Mouse (Mus musculus): Measurements from ENCODE around the gene Samd11.

Gene Samd11

DNA sequence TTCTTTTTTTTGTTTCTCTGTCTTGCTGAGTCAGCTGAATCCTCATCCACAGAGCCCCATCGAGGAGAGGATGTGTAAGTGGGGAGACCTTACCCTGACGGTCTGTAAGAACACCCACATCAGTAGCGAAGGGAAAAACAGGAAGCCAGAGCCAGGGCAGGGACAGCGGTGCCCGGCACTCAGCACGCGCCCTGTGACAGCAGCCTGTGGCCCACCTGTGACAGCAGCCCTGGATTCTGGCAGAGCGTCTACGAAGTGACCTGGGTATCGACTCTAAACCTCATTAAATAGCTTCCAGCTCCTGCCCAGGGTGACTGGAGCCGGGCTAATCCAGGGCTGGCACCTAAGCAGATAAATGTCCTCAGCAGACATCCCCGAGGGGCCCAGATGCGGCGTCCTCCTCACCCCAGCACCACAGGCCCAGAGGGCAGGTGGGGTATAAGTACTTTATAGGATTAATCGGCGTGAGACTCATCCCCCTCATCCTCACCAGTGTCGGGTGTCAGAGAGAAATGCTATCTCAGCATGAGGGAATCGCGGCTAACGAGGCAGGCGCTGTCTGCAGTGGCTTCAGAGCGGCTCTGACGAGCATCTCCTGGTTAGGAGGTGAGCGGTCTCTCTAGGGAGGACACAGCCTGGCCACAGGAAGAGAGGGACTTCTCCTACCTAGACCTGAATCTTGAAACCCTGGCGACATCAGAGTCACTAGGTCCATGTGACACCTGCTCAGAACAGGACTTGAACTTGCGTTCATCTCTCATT lies at the start of gene Samd11:
Gene Samd11 (minus strand): TSS at position 580 of the 762 bp plus-strand sequence.
- no peak for DNase-seq (ENCODE audit: low read depth, low spot score)

DNA sequence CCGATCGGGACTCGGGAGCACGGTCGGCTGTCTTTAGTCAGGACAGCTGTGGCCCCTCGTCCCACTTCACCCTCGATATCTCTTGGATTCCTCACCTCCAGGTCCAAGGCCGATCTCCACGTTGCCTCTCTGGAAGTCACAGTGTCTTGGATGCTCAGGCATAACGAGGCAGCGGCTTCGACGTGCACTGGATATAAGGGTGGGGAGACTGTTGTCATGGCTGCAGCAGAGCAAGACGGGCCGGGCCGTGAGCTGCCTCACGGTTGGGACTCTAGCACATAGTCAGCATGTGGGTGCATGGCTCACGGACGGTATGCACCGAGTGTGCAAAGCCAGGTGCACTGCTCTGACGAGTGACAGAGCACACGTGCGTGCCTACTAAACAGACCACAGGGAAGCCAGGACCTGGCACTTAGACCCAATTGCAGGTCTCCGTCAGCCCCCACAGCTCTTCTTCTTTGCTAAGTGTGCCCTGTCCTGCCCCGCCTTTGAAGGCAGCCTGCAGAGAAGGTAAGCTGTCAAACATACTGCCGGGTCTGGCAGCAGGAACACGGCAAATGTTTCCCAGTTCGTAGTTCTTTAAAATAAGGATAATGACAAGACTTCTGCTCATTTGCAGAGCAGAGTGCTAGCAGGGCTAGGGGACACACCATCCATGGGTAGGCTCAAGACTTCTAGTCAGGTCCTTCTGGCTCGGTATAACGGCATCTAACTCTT lies 938 bp downstream of the Samd11 start:
- DNase-seq (ENCODE audit: low read depth, low spot score) = no peak

DNA sequence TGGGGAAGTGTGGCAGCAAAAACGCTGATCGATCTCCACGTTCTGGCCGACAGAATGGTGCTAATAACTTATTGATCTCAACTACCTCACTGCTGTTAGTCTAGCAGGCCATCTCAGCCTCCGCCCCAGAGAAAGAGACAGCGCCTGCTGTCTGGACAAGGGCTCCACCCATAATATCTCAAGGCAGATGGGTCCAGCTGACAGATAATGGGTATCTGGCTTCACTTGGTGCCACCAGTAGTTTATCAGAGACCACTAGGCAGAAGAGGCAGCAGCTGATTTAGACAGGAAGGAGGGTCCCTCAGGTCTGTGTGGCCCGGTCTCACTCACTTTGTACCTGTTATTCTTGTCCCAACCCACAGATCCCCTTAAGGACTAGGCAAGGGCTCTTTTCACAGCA lies 2.4 kb downstream of the Samd11 start:
- DNase-seq (ENCODE audit: low read depth, low spot score) = no peak

DNA sequence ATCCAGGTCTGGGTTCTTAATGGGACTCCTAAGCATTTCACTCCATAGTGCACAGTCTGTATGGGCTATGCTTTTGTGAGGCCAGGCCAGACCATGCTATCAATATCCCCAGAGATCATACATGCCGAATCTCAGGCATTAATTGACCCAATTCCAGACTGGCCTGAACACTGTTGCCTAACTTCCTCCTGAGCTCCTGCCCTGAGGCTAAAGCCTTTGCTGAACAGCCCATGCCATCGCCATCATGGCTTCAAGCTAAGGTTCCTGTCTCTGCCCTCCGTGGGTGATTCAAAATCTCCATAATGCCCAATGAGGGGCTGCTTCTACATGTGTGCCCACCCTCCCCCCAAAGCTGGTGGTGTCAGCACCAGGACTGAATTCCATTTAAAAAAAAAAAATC lies 2.8 kb downstream of the Samd11 start:
- no peak for DNase-seq (ENCODE audit: low read depth, low spot score)

DNA sequence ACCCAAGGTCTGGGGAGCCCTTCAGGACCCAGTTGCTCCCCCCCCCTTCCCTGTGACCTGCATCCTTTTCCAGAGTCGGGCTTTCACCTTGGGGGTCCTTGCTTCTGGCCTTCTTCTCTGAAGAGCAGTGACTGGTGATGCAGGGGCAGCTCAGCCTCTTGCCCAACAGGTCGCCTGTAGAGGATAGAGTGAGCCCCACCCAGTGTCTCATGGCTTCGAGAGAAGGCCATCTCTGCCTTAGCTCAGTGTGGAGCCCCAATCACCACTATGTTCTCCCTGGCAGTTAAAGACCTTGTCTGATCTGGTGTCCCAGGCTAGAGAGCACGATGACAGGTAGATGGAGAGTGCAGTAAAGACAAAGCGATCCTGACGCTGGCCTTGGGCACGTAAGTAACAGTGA lies 3.3 kb downstream of the Samd11 start:
- DNase-seq (ENCODE audit: low read depth, low spot score) = no peak

DNA sequence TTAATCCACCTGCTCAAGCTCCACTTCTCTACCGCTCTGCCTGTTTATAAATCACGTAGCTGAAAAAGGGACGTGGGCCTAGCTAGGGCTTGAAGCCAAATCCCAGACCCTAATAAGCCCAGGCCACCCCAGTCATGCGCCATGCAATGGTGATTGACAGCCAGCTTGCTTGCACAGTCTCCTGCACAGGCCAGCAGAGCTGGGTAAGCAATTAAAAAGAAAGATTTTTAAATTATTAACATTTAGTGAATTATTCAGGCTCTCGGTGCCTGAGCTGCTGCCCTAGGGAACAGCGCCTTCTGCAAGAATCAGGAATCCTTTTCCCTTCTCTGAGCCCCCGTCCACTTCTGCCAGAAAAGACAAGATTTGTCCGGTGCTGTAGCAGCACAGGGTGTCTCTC lies 4.4 kb downstream of the Samd11 start:
- DNase-seq (ENCODE audit: low read depth, low spot score) = no peak

DNA sequence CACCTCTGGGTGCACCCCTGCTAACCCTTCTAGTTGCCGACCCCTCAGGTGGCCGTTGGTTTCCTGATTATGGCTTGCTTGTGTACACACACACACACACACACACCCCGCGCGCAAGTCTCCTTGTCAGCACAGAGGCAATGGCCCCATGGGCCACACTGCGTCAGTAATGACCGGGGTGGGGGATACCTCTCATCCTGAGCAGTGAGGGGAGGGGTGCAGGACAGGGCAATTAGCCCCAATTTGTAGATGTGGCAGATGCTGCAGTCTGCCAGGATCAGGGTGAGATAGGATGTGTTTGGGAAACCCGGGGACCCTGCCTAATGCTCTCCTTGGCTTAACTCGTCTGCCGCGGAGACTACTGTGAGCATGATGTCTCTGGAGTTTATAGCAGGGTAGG lies 5.9 kb downstream of the Samd11 start:
- no peak for DNase-seq (ENCODE audit: low read depth, low spot score)

DNA sequence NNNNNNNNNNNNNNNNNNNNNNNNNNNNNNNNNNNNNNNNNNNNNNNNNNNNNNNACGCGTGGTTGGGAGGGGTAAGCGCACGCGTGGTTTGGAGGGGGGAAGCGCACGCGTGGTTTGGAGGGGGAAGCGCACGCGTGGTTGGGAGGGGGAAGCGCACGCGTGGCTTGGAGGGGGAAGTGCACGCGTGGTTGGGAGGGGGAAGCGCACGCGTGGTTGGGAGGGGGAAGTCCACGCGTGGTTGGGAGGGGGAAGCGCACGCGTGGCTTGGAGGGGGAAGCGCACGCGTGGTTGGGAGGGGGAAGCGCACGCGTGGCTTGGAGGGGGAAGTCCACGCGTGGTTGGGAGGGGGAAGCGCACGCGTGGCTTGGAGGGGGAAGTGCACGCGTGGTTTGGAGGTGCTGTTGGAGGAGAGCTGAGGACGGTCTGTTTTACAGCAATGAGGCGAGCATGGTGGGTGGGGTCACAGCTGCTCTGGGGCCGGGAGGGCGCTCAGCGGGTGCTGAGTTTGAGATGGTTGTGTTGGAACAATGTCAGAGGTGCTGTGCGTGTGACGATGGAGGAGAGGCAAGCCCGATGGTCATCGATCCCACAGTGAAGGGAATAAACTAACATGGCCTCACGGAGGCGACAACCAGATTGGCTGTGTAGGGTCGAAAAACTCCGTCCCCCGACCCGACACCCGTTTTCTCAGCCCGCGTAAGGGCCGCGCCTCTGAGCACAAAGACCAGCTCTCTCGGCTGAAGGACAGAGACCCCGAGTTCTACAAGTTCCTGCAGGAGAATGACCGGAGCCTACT lies 18.6 kb downstream of the Samd11 start:
- no peak for DNase-seq (ENCODE audit: low read depth, low spot score)

DNA sequence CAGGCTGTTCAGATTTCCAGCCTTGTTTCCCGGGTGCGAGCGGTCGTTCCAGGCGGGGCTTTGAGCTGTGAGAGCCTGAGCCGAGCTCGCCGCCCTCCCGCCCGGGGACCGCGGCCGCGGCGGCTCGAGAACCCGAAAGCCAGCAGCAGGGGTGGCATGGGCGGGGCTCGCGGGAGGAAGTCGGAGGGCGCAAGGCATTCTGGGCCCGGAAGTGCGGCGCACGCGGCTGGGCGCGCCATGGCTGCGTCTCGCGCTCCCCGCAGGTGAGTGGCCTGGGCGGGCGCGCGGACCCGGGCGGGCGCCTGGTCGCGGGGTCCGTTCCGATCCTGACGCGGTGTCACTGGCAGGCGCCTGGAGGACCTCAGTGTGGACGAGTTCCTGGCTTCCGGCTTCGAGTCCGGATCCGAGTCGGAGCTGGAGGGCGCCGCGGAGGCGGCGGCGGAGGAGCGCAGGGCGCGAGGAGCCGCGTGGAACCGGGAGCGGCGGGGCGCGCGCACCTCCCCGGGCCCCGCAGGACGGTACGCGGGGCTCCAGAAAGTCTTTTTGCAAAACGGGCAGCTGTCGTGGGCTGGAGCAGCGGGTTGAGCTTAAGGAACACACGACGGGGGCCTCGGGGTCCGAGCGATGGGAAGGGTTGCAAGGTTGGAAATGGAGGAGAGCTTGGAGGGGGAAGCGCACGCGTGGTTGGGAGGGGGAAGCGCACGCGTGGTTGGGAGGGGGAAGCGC lies 19.5 kb downstream of the Samd11 start, which contains the start of gene Noc2l:
Gene Noc2l (plus strand): TSS at position 203 of the 726 bp plus-strand sequence.
- peak; percentile 85 for DNase-seq (ENCODE audit: low read depth, low spot score)

DNA sequence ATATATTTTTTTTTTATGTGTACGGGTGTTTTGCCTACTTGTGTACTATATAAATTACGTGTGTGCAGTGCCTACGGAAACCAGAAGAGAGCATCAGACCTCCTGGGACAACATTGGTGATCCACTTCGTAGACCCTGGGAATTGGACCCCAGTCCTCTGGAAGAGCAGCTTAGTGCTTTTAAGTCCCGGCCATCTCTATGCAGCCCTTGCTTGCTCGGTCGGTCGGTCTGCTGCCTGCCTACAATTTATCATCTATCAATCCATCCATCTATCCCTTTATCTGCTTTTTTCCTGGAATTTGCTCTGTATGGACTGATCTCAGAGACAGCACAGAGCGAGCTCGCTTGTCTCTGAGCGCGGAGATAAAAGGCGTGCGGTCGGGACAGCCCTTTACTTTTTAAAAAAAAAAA lies 20.1 kb downstream of the Samd11 start:
- no peak for DNase-seq (ENCODE audit: low read depth, low spot score)

DNA sequence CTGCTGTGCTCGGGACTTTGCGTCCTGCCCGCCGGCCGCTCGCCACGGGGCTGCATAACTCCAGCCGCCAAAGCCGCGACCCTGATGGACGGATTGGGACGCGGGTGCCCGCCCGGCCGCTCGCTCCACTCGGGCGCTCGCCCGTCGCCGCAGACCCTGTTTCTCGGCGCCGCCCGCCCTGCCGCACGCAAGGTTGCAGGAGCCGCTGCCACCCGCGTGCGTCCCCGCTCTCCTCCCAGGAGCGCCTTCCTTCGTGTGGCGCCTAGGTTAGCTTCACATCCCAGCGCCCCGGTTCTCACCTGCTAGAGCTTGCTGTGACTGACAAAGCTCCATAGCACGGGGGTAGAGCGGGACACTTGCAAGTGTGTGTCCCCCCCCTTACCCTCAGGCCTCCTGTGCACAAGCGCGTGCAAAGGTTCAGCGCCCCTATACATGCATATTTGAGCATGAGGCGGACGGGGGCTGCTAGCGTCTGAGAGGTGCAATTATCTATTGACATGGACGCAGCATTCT lies 20.7 kb downstream of the Samd11 start, which contains the start of gene Plekhn1:
Gene Plekhn1 (minus strand): TSS at position 157 of the 513 bp plus-strand sequence.
- peak; percentile 51 for DNase-seq (ENCODE audit: low read depth, low spot score)

DNA sequence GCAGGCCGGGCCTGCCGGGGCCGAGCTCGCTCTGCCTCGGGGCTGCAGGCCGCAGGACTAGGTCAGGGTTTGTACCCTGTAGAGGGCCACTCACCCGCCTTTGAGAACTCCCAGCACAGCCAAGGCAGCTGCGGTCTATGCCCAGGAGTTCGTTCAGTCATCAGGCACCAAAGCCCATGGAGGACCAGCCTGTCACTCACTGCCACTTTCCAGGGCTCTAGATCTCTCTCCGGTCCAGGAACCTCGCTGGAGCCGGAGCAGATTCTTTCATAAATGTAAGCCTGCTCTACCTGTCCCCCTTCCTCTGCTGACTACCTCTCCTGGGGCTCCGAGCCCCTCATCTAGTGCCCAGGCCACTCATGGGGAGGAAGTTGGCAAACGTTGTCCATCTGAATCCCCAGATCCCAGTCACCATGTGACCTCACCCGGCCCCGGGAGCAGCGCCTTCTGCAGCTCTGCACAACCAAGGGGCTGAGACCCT lies 21.4 kb downstream of the Samd11 start:
- DNase-seq (ENCODE audit: low read depth, low spot score) = no peak

DNA sequence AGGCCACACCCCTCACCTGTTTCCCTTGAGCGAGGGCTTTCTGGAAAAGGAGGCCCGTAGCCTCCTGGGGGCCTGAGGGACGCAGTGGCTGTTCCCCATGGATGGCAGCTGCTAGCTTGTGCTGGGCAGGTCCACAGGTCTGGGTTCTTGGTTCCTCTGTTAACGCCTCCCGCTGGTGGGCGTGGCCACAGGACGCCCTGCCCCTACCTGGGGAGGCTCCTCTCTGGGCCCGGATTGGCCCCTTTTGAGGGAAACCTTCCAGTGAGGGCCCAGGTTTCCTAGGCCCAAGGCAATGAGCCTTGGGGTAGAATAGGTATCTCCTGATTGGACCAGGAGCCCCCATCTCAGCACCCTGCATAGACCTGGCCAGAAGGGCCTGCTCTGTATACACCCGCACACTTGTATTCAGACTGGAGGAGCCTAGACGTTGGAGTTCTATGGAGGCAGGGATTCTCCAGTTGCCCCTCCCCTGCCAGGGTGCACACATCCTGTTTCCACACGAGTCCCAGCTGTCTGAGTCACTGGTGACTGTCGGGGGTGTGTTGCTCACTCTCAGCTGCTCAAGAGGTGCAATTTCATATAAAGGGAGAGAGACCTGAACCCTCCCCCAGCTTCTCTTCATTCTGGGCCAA lies 26.9 kb downstream of the Samd11 start:
- DNase-seq (ENCODE audit: low read depth, low spot score) = peak; percentile 65

DNA sequence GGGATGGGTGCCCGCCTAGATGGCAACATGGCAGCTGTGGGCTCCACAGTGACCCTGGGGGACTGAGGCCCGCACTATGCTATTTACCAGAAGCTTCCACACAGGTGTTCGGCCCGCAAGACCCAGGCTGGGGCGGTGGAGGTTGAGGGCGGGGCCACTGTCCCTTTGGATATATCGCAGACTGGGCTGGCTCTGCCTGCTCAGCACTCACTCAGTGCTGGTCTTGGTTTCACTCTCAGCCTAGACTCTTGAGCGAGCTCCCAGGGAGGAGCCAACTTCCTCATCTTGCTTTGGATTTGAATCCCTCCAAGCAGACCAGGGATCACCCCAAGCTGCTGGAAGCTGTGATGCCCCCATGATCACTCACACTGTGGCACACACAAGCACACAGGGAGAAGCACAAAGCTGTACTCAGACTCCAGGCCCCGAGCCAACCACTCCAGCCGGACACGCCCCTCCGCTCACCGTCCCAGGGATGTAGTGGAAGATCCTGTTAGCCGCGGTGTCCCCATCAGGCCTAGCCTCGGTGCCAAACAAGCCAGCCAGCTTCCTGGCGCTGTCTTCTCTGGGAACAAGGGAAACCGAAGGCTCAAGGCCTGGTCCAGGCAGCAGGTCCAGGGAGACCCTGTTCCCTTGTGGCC lies 27.6 kb downstream of the Samd11 start:
- no peak for DNase-seq (ENCODE audit: low read depth, low spot score)

DNA sequence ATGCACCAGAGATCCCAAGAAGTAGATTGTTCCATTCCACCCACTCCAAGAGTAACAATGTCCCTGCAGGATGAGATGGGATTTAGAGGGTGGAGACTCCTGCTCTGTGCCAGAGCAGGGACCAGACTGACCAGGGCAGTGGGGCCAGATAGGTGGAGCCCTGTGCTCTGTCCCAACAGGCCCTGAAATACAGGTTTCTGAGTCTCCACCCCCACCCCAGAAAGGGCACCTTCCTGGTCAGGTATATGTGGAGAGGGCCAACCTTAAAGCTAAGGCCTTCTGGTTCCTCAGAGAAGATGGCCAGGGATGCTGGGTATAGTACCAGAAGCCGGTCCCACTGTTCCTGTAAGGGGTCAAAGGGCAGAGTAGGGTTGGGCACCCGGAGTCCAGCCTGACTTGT lies 31.2 kb downstream of the Samd11 start:
- no peak for DNase-seq (ENCODE audit: low read depth, low spot score)

DNA sequence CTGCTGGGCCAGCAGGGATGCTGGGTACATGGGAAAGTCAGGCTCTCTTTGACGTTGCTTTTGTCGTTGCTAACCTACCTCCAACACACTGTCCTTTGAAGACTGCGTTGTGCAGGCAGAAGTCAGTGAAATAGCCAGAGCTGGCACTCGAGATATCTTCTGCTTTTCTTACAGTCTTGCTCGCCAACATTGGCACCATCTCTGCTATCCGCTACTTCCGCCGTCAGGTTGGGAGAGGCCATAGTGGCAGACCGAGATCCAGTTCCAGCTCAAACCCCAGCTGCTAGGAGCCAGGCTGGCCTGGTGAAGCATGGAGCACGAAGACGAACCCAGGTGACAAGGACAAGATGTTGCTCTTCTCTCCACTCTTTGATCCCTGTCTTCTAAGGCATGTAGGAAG lies 35.5 kb downstream of the Samd11 start:
- no peak for DNase-seq (ENCODE audit: low read depth, low spot score)

DNA sequence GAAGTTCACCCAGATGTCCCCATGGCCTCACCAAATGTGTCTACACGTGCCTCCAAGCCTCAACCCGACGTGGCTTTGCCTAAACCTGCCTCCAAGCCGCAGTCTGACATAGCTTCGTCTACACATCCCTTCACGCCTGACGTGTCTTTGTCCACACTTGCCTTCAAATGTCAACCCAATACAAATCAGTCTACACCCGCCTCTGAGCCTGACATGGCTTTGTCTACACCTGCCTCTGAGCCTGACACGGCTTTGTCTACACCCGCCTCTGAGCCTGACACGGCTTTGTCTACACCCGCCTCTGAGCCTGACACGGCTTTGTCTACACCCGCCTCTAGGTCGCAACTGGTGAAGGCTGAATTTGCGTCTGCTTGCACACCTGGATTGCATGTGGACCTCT lies 37.6 kb downstream of the Samd11 start:
- DNase-seq (ENCODE audit: low read depth, low spot score) = no peak

DNA sequence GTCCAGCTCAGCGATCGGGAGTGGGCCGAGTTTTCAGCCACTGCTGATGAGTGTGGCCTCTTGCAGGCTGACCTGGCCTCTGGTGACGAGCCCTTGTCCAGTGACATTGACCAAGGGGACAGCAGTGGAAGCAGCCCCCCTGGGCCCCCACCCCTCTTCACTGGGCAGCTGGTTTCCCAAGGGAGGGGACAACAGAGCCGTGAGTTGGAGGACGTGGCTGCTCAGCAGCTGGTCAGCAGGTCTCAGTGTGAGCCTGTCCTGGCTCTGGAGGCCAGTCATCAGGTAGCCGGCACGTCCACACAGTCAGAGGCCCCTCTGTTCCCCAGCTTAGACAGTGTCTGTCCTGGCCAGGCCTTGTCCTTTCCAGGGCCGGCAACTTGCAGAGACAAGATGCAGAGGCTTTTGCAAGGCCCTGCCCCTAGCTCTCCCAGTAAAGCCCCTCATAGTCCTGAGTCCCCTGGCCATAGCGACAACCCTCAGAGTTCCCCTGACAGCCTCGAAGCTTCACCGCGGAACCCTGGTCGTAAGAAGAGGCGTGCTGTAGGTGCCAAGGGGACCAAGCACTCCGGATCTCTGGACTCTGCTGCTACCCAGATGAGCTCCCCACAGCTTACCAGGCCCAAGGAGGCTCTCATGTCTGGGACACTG lies 38.3 kb downstream of the Samd11 start:
- DNase-seq (ENCODE audit: low read depth, low spot score) = no peak

DNA sequence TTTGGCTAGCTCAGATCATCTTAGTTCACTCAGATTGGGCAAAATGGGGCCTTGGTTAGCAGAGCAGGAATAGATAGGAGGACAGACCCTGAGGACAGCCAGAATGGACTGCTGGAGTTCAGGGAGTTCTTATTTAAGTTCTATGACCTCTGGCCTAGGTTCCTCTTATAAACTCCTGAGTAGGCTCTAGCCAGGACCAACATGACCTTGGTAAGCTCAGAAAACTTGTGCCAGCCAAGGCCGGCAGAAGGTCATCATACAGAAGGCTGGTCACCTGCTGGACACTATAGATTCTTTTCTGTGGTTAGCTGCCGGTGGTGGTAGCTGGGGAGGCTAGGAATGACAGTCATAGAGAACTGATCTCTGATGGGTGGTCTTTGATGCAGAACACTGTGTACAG lies 39.3 kb downstream of the Samd11 start:
- DNase-seq (ENCODE audit: low read depth, low spot score) = no peak

DNA sequence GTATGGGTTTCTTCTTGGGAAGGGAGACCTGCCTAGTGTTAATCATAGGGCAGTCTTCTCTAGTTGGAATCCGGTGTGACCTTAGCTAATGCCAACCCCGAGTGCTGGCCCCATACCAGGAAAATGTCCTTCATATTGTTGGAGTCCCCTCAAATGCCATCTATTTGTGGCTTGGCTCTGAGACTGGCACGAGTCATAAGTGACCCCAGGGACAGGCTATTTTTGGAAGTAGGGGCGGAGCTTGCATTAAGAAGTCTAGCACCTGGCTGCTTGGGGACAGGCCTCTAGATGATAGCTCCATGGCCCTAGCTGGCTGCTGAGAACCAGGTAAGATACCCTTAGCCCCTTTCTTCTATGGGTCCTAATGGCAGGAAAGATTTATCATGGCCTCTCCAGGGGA lies 39.8 kb downstream of the Samd11 start, which contains the start of gene Perm1:
Gene Perm1 (plus strand): TSS at position 220 of the 400 bp plus-strand sequence.
- DNase-seq (ENCODE audit: low read depth, low spot score) = no peak
